Mouse (Mus musculus) thymus, adult 2 months (tissue): ENCODE data around the gene Ttc9c. TPM values are rescaled to one million over a fixed set of nuclear protein-coding genes. Genes with fewer than 3 reads are reported as not detected.
"Not testable (repeated sequence)": the region's sequence is repeated elsewhere in the genome, so short reads cannot be mapped to it uniquely, and the experiment has no call there.

Experiments used
- DNase-seq: peaks from one replicate; pipeline ENCODE4 v3.0.0; 2021
- H3K27ac ChIP-seq: fragments of 200-500 bp; 2 replicates; pipeline ENCODE4 v1.5.1; 2012; ENCODE audit warnings: low read length, control low read depth; ENCODE audit not compliant: control insufficient read depth, insufficient read depth
- H3K27me3 ChIP-seq: fragments of 200-500 bp; 2 replicates; pipeline ENCODE4 v1.6.1; 2012; ENCODE audit warnings: mild to moderate bottlenecking, low read length, moderate library complexity, mixed read lengths; ENCODE audit not compliant: control insufficient read depth, insufficient read depth
- H3K36me3 ChIP-seq: fragments of 200-500 bp; 2 replicates; pipeline ENCODE4 v1.6.1; 2012; ENCODE audit warnings: mild to moderate bottlenecking, low read length, moderate library complexity; ENCODE audit not compliant: control insufficient read depth, insufficient read depth
- H3K4me1 ChIP-seq: fragments of 200-500 bp; replicated peaks from 2 replicates; pipeline ENCODE4 v1.6.1; 2012; ENCODE audit warnings: low read length; ENCODE audit not compliant: control insufficient read depth, insufficient read depth
- H3K4me3 ChIP-seq: fragments of 200-500 bp; 2 replicates; pipeline ENCODE4 v1.5.1; 2012; ENCODE audit warnings: mild to moderate bottlenecking, low read length, control low read depth, moderate library complexity; ENCODE audit not compliant: control insufficient read depth, insufficient read depth
- CTCF ChIP-seq: fragments of 200-500 bp; IDR thresholded peaks from 2 replicates; pipeline ENCODE4 v1.5.1; 2012; ENCODE audit warnings: mild to moderate bottlenecking, control low read depth, low read length, moderate library complexity, borderline replicate concordance; ENCODE audit not compliant: control insufficient read depth, poor library complexity, insufficient read depth; ENCODE audit errors: extremely low read depth
- POLR2A ChIP-seq: fragments of 200-500 bp; IDR thresholded peaks from 2 replicates; pipeline ENCODE4 v1.6.1; 2012; ENCODE audit warnings: mild to moderate bottlenecking, low read length, control low read depth, moderate library complexity; ENCODE audit not compliant: control insufficient read depth, poor library complexity, insufficient read depth; ENCODE audit errors: extremely low read depth
- WGBS: fragments of 180-500 bp; shearing (Covaris S2); methylation state at CpG from one replicate; pipeline ENCODE4 v1.1.7; 2018; 5-methylcytosine and 5-hydroxymethylcytosine counted together
- polyA plus RNA-seq: library from polyadenylated mRNA; depleted of rRNA; stranded (reverse); fragments of >200 nt; gene quantifications from 2 replicates; pipeline ENCODE4 v1.2.3, GENCODE M21; 2012

Gene Ttc9c
- polyA plus RNA-seq, 1 experiment: 37.5 TPM

GRCm38 (mm10) chr19:8839908-8840791 lies 21.0 kb upstream of the Ttc9c start:
- DNase-seq: peak; percentile 63
- H3K27me3 ChIP-seq: no peaks in the 10 kb centered on the region
- H3K36me3 ChIP-seq: no peaks in the 10 kb centered on the region
- H3K4me3 ChIP-seq: peak overlapping the region; percentile 69
- H3K4me1 ChIP-seq: peaks cover 33% of the 10 kb centered on the region
- WGBS: 31% methylated on average over 29 of the region's 29 CpGs
- no peak overlapping the region for H3K27ac ChIP-seq
- TF ChIP-seq POLR2A: no peak
- no peak for TF ChIP-seq CTCF

GRCm38 (mm10) chr19:8839103-8839907 lies 20.2 kb upstream of the Ttc9c start, which contains the start of gene Gng3:
Gene Gng3 (minus strand): TSS chr19:8839194.
- peak within 1 kb of the TSS; percentile 86 for H3K4me3 ChIP-seq
- no peaks in the 10 kb centered on the region for H3K27me3 ChIP-seq
- peaks cover 33% of the 10 kb centered on the region for H3K4me1 ChIP-seq
- DNase-seq: no peak
- no peak for TF ChIP-seq POLR2A
- TF ChIP-seq CTCF: no peak
- peaks cover 5% of the 10 kb centered on the region for H3K36me3 ChIP-seq
- 64% methylated on average over 11 of the region's 11 CpGs for WGBS
- no peak within 1 kb of the TSS for H3K27ac ChIP-seq

- 32% methylated on average over 15 of the region's 15 CpGs for WGBS
Observed at GRCm38 (mm10) chr19:8838041-8838730, 19.1 kb upstream of the Ttc9c start.

DNA sequence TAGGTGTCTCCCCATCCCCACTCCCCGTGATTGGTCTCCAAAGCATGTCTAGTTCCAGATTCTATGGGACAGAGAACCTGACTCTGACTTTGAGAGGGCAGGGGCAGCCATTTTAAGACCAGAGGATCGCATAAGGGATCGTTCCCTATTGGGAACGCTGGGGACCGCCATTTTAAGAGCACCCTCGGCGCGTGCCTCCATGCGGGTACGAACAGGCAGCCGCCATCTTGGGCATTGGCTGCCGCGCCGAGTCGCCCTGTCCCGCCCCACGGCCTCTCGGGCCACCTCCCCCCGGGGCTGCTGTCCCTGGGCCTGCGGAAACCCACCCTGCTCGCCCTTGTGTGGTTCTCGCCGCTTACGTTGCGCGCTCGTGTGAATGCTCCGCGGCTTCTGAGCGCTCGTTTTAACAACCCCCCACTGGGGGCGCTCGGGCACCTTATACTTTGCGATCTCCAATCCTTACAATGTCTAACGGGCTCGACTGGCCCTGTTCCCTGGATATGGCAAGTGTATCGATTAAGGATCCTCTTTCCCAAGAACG lies 18.2 kb upstream of the Ttc9c start, which contains the start of gene Bscl2:
Gene Bscl2, plus strand, starts transcription at position 217 of the 541 bp plus-strand sequence.
- WGBS: 4% methylated on average over 38 of the region's 38 CpGs
- Histone ChIP-seq H3K27ac (peak within 1 kb of the TSS; percentile 60), H3K4me1 (peaks cover 33% of the 10 kb centered on the region), H3K36me3 (peaks cover 23% of the 10 kb centered on the region), H3K27me3 (no peaks in the 10 kb centered on the region), H3K4me3 (peak within 1 kb of the TSS; percentile 86)
- TF ChIP-seq CTCF: peak; percentile 90
- TF ChIP-seq POLR2A: no peak
- peak; percentile 83 for DNase-seq

More at GRCm38 (mm10) chr19:8838041-8838730, 19.1 kb upstream of the Ttc9c start:
- no peak for DNase-seq
- H3K27me3 ChIP-seq: no peaks in the 10 kb centered on the region
- no peak overlapping the region for H3K27ac ChIP-seq
- peaks cover 16% of the 10 kb centered on the region for H3K36me3 ChIP-seq
- H3K4me3 ChIP-seq: peak overlapping the region; percentile 86
- TF ChIP-seq CTCF: no peak
- TF ChIP-seq POLR2A: no peak
- H3K4me1 ChIP-seq: peaks cover 33% of the 10 kb centered on the region

- Histone ChIP-seq H3K4me1 (peaks cover 32% of the 10 kb centered on the region), H3K36me3 (peaks cover 33% of the 10 kb centered on the region)
- 97% methylated on average over 10 of the region's 10 CpGs for WGBS
- not testable (repeated sequence) for H3K27me3 ChIP-seq, DNase-seq, H3K4me3 ChIP-seq, H3K27ac ChIP-seq
Observed at GRCm38 (mm10) chr19:8836327-8836726, 17.2 kb upstream of the Ttc9c start.

DNA sequence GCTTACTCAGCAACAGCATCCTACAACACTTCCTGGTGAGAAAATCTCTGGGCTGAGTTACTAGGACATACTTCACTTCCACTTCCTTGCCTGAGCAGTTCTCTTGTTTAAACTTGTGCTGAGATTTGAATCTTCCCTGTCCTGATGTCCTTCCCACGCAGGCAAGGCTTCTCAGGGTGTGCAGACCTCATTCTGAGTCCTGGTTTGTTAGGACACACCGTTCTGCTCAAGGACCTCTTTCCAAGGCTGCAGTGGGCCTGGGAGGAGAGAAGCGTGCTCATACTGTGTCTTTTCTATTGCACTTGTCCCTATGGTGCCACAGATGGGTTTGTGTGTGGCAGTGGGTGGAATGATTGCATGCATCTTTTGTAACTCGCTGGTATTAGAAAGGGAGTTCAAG lies 13.8 kb upstream of the Ttc9c start:
- TF ChIP-seq CTCF (no peak), POLR2A (no peak)
- Histone ChIP-seq H3K27ac (no peak overlapping the region), H3K4me3 (no peak overlapping the region), H3K4me1 (peaks cover under 1% of the 10 kb centered on the region), H3K36me3 (peaks cover 65% of the 10 kb centered on the region), H3K27me3 (no peaks in the 10 kb centered on the region)
- 94% methylated on average over 4 of the region's 4 CpGs for WGBS
- DNase-seq: no peak
